Mouse (Mus musculus): Measurements from ENCODE around the gene Ncln.

GRCm38 (mm10) chr10:81464405-81465264 lies 31.6 kb downstream of the Ncln start:
- TF ChIP-seq USF1 (IDR thresholded peaks at IDR 0.05; ENCODE audit: low read depth) (no peak), MYOG (IDR thresholded peaks at IDR 0.05; ENCODE audit: control insufficient read depth, extremely low read depth, insufficient read length) (no peak), CTCF (IDR thresholded peaks at IDR 0.05; ENCODE audit: control insufficient read depth, insufficient read depth, insufficient read length) (no peak), MYOD1 (IDR thresholded peaks at IDR 0.05; ENCODE audit: control insufficient read depth, insufficient read length, low read depth) (no peak), MAX (IDR thresholded peaks at IDR 0.05) (no peak)
